Mouse (Mus musculus) left cerebral cortex, postnatal 36 days (tissue): ENCODE data around the gene Igf1. TPM values are rescaled to one million over a fixed set of nuclear protein-coding genes. Genes with fewer than 3 reads are reported as not detected.

Experiments
- DNase-seq, 2 experiments: peaks; one replicate each; pipeline ENCODE4 v3.0.0; 2021 to 2022; ENCODE audit warnings: low spot score in 2 of 2, mixed read lengths in 1 of 2
- intact Hi-C: fragments of 180-260 bp; cut with DNase I; formaldehyde crosslinking; loops from one replicate; pipeline ENCODE4 v1.15.1; 2025
- total RNA-seq, 2 experiments: library from RNA; stranded (reverse); gene quantifications; 2 replicates each; pipeline ENCODE4 v1.2.3; 2021

Igf1 gene
- total RNA-seq, 2 experiments from 2014 or later: 8.1 to 8.8 TPM

GRCm38 (mm10) chr10:87986201-87986600 is 128.1 kb downstream of the Igf1 start:
- DNase-seq: no peak
- intact Hi-C loops: no loop called here

Other genes with a start within 250 kb of the Igf1 start
- gene Pmch, start 232.8 kb downstream of the Igf1 start, total RNA-seq: 1 to 10 TPM in 1 of 2 experiments, not detected in 1; 1.3 TPM